Mouse (Mus musculus) testis, adult 2 months (tissue): Measurements from ENCODE around the gene Casq2. TPM values are rescaled to one million over a fixed set of nuclear protein-coding genes. Genes with fewer than 3 reads are reported as not detected.

ENCODE experiments used
- H3K27ac ChIP-seq: fragments of 200-500 bp; 2 replicates; pipeline ENCODE4 v1.5.1; 2012; ENCODE audit warnings: low read depth, low read length; ENCODE audit not compliant: control insufficient read depth, insufficient read depth
- H3K27me3 ChIP-seq: fragments of 200-500 bp; 2 replicates; pipeline ENCODE4 v1.6.1; 2012; ENCODE audit warnings: mild to moderate bottlenecking, low read length, moderate library complexity; ENCODE audit not compliant: control insufficient read depth, insufficient read depth
- H3K36me3 ChIP-seq: fragments of 200-500 bp; 2 replicates; pipeline ENCODE4 v1.6.1; 2012; ENCODE audit warnings: mild to moderate bottlenecking, low read length; ENCODE audit not compliant: control insufficient read depth, insufficient read depth
- H3K4me1 ChIP-seq: fragments of 200-500 bp; 2 replicates; pipeline ENCODE4 v1.6.1; 2012; ENCODE audit warnings: low read length; ENCODE audit not compliant: control insufficient read depth, insufficient read depth
- H3K4me3 ChIP-seq: fragments of 200-500 bp; 2 replicates; pipeline ENCODE4 v1.5.1; 2012; ENCODE audit warnings: low read depth, mild to moderate bottlenecking, low read length, moderate library complexity, mixed read lengths; ENCODE audit not compliant: control insufficient read depth
- CTCF ChIP-seq: fragments of 200-500 bp; IDR thresholded peaks from 2 replicates; pipeline ENCODE4 v1.5.1; 2012; ENCODE audit warnings: low read depth, mild to moderate bottlenecking, inconsistent platforms, low read length, moderate library complexity; ENCODE audit not compliant: control insufficient read depth, insufficient read depth, insufficient replicate concordance
- POLR2A ChIP-seq: fragments of 200-500 bp; IDR thresholded peaks from 2 replicates; pipeline ENCODE4 v1.6.1; 2012; ENCODE audit warnings: low read depth, mild to moderate bottlenecking, inconsistent platforms, low read length, moderate library complexity; ENCODE audit not compliant: control insufficient read depth
- polyA plus RNA-seq: library from polyadenylated mRNA; depleted of rRNA; stranded (reverse); fragments of >200 nt; gene quantifications from 2 replicates; pipeline ENCODE4 v1.2.3, GENCODE M21; 2012

Casq2 gene
- polyA plus RNA-seq, 1 experiment, result 2.5 TPM

GRCm38 (mm10) chr3:102175701-102176100, 89.5 kb downstream of the Casq2 start:
- no peak overlapping the region for H3K4me3 ChIP-seq
- no peaks in the 10 kb centered on the region for H3K36me3 ChIP-seq
- no peak overlapping the region for H3K27ac ChIP-seq
- no peaks in the 10 kb centered on the region for H3K27me3 ChIP-seq
- TF ChIP-seq POLR2A, result no peak
- TF ChIP-seq CTCF, result no peak
- H3K4me1 ChIP-seq, result no peaks in the 10 kb centered on the region

GRCm38 (mm10) chr3:102176116-102176515, 89.9 kb downstream of the Casq2 start:
- TF ChIP-seq POLR2A (no peak), CTCF (no peak)
- Histone ChIP-seq H3K27me3 (no peaks in the 10 kb centered on the region), H3K4me1 (no peaks in the 10 kb centered on the region), H3K36me3 (no peaks in the 10 kb centered on the region), H3K4me3 (no peak overlapping the region), H3K27ac (no peak overlapping the region)

GRCm38 (mm10) chr3:102177837-102178615, 91.8 kb downstream of the Casq2 start:
- Histone ChIP-seq H3K27ac (no peak overlapping the region), H3K27me3 (no peaks in the 10 kb centered on the region)
- no peak for TF ChIP-seq POLR2A
- TF ChIP-seq CTCF, result no peak

GRCm38 (mm10) chr3:102179869-102180268, 93.7 kb downstream of the Casq2 start:
- Histone ChIP-seq H3K27ac (no peak overlapping the region), H3K27me3 (no peaks in the 10 kb centered on the region), H3K36me3 (no peaks in the 10 kb centered on the region), H3K4me1 (no peaks in the 10 kb centered on the region), H3K4me3 (no peak overlapping the region)
- TF ChIP-seq CTCF (no peak), POLR2A (no peak)

More at GRCm38 (mm10) chr3:102177837-102178615, 91.8 kb downstream of the Casq2 start:
- Histone ChIP-seq H3K4me1 (no peaks in the 10 kb centered on the region), H3K36me3 (no peaks in the 10 kb centered on the region), H3K4me3 (no peak overlapping the region)

- H3K4me3 ChIP-seq, result no peak overlapping the region
- H3K4me1 ChIP-seq, result no peaks in the 10 kb centered on the region
- H3K27me3 ChIP-seq, result no peaks in the 10 kb centered on the region
- no peak overlapping the region for H3K27ac ChIP-seq
- no peaks in the 10 kb centered on the region for H3K36me3 ChIP-seq
- TF ChIP-seq POLR2A, result no peak
- TF ChIP-seq CTCF, result no peak
Measured at GRCm38 (mm10) chr3:102180746-102181145, 94.5 kb downstream of the Casq2 start.

- Histone ChIP-seq H3K4me3 (no peak overlapping the region), H3K4me1 (no peaks in the 10 kb centered on the region), H3K27ac (no peak overlapping the region), H3K27me3 (no peaks in the 10 kb centered on the region), H3K36me3 (no peaks in the 10 kb centered on the region)
- TF ChIP-seq CTCF (no peak), POLR2A (no peak)
Measured at GRCm38 (mm10) chr3:102181191-102181590, 95.0 kb downstream of the Casq2 start.

GRCm38 (mm10) chr3:102182601-102183000, 96.4 kb downstream of the Casq2 start:
- Histone ChIP-seq H3K27me3 (no peaks in the 10 kb centered on the region), H3K4me1 (no peaks in the 10 kb centered on the region), H3K4me3 (no peak overlapping the region), H3K27ac (no peak overlapping the region), H3K36me3 (no peaks in the 10 kb centered on the region)
- no peak for TF ChIP-seq CTCF
- no peak for TF ChIP-seq POLR2A
